Mouse (Mus musculus) Patski (cell line): Measurements from ENCODE around the gene Lrrc8b. TPM values are rescaled to one million over a fixed set of nuclear protein-coding genes. Genes with fewer than 3 reads are reported as not detected.
A peak's percentile ranks its signal among the peaks of the same experiment; 100 is the strongest.

Source experiments
- ATAC-seq: fragments of 100-300 bp; one replicate; pipeline ENCODE4 v1.8.0; 2021
- CTCF ChIA-PET: fragments of 350-600 bp; sonication (Branson Sonifier 250); formaldehyde crosslinking; loops from one replicate; lab custom pipeline; 2022; ENCODE audit warnings: inconsistent platforms; lab: Charles Lee
- POLR2A ChIA-PET: fragments of 350-600 bp; sonication (Branson Sonifier 250); formaldehyde crosslinking; loops from one replicate; lab custom pipeline; 2022; ENCODE audit warnings: antibody characterized with exemption, inconsistent platforms; lab: Charles Lee
- DNase-seq: peaks from one replicate; pipeline ENCODE4 v3.0.0-alpha.2; 2011; ENCODE audit warnings: low read depth, low spot score
- H3K27me3 ChIP-seq: fragments of 371-371 bp; one replicate; pipeline ENCODE4 v1.5.1; 2021
- CTCF ChIP-seq: fragments of 100-300 bp; IDR thresholded peaks from one replicate; pipeline ENCODE4 v1.5.1; 2021
- in situ Hi-C: fragments of 300-500 bp; cut with MboI; formaldehyde crosslinking; loops from 3 replicates; pipeline ENCODE4 v1.11.1; 2018; ENCODE audit warnings: low pct_unique_long_range_greater_than_20kb, mixed read lengths
- polyA plus RNA-seq: library from polyadenylated mRNA; unstranded; gene quantifications from one replicate; pipeline ENCODE4 v1.2.3, GENCODE M21; 2021

The Lrrc8b gene
- polyA plus RNA-seq, 1 experiment from 2014 or later, result 9.9 TPM

- in situ Hi-C loops, result loop anchor here (5.0 kb wide), 1 partner anchor 86 kb away; no protein-coding TSS in a partner anchor
- no peak for ATAC-seq
- no peak for TF ChIP-seq CTCF
- no peaks in the 10 kb centered on the region for H3K27me3 ChIP-seq
- ChIA-PET CTCF (interaction anchor here (0.9 to 7.8 kb wide), 8 partner anchors 8 to 161 kb away, joined by 3 to 56 read pairs (median 3); no protein-coding TSS in a partner anchor), POLR2A (interaction anchor here (1.2 kb wide), 1 partner anchor 9 kb away, joined by 3 read pairs; no protein-coding TSS in a partner anchor)
- DNase-seq, result no peak
Measured at GRCm38 (mm10) chr5:105493377-105493776, 77.8 kb downstream of the Lrrc8b start.

- no peak for ATAC-seq
- ChIA-PET POLR2A (interaction anchor here (1.2 kb wide), 1 partner anchor 8 kb away, joined by 3 read pairs; no protein-coding TSS in a partner anchor), CTCF (interaction anchor here (0.9 to 7.8 kb wide), 6 partner anchors 12 to 160 kb away, joined by 3 to 56 read pairs (median 4); no protein-coding TSS in a partner anchor)
- DNase-seq, result no peak
- no peaks in the 10 kb centered on the region for H3K27me3 ChIP-seq
- TF ChIP-seq CTCF, result no peak
- in situ Hi-C loops, result loop anchor here (5.0 kb wide), 1 partner anchor 87 kb away; no protein-coding TSS in a partner anchor
Measured at GRCm38 (mm10) chr5:105494246-105494917, 78.8 kb downstream of the Lrrc8b start.

GRCm38 (mm10) chr5:105494918-105495901, 79.6 kb downstream of the Lrrc8b start:
- TF ChIP-seq CTCF, result peak; percentile 66
- POLR2A ChIA-PET, result interaction anchor here (0.8 to 1.2 kb wide), 2 partner anchors 84 to 159 kb away, joined by 3 to 6 read pairs; no protein-coding TSS in a partner anchor
- in situ Hi-C loops, result loop anchor here (5.0 kb wide), 3 partner anchors 88 to 382 kb away; partner anchors contain the start of gene Zfp326
- DNase-seq (no peak), ATAC-seq (peak; percentile 78)
- H3K27me3 ChIP-seq, result no peaks in the 10 kb centered on the region
- CTCF ChIA-PET, result interaction anchor here (1.1 to 7.8 kb wide), 4 partner anchors 21 to 159 kb away, joined by 4 to 56 read pairs (median 14); no protein-coding TSS in a partner anchor

GRCm38 (mm10) chr5:105496133-105496532, 80.6 kb downstream of the Lrrc8b start:
- ChIA-PET POLR2A (interaction anchor here (1.2 kb wide), 1 partner anchor 158 kb away, joined by 3 read pairs; no protein-coding TSS in a partner anchor), CTCF (interaction anchor here (1.5 to 7.8 kb wide), 3 partner anchors 20 to 158 kb away, joined by 4 to 56 read pairs (median 25); no protein-coding TSS in a partner anchor)
- ATAC-seq, result no peak
- DNase-seq, result no peak
- no peak for TF ChIP-seq CTCF
- in situ Hi-C loops, result loop anchor here (5.0 kb wide), 2 partner anchors 306 to 381 kb away; partner anchors contain the start of gene Zfp326
- H3K27me3 ChIP-seq, result no peaks in the 10 kb centered on the region

GRCm38 (mm10) chr5:105496586-105496985, 81.0 kb downstream of the Lrrc8b start:
- DNase-seq (no peak), ATAC-seq (no peak)
- POLR2A ChIA-PET, result interaction anchor here (1.2 kb wide), 1 partner anchor 158 kb away, joined by 3 read pairs; no protein-coding TSS in a partner anchor
- TF ChIP-seq CTCF, result no peak
- no peaks in the 10 kb centered on the region for H3K27me3 ChIP-seq
- CTCF ChIA-PET, result interaction anchor here (0.7 to 3.7 kb wide), 3 partner anchors 11 to 158 kb away, joined by 4 to 25 read pairs (median 4); no protein-coding TSS in a partner anchor
- in situ Hi-C loops, result loop anchor here (5.0 kb wide), 2 partner anchors 306 to 381 kb away; partner anchors contain the start of gene Zfp326

GRCm38 (mm10) chr5:105498429-105499000, 82.9 kb downstream of the Lrrc8b start:
- in situ Hi-C loops, result loop anchor here (5.0 kb wide), 2 partner anchors 304 to 379 kb away; partner anchors contain the start of gene Zfp326
- ATAC-seq (no peak), DNase-seq (no peak)
- ChIA-PET CTCF (interaction anchor here (1.5 kb wide), 1 partner anchor 21 kb away, joined by 3 read pairs; the partner anchor contains the start of gene Lrrc8c), POLR2A (no interaction called here)
- no peak for TF ChIP-seq CTCF
- H3K27me3 ChIP-seq, result no peaks in the 10 kb centered on the region

GRCm38 (mm10) chr5:105499396-105499795, 83.8 kb downstream of the Lrrc8b start:
- in situ Hi-C loops, result loop anchor here (5.0 kb wide), 2 partner anchors 303 to 378 kb away; partner anchors contain the start of gene Zfp326
- ATAC-seq (no peak), DNase-seq (no peak)
- H3K27me3 ChIP-seq, result no peaks in the 10 kb centered on the region
- ChIA-PET CTCF (interaction anchor here (2.4 kb wide), 1 partner anchor 94 kb away, joined by 7 read pairs; no protein-coding TSS in a partner anchor), POLR2A (no interaction called here)
- TF ChIP-seq CTCF, result no peak

GRCm38 (mm10) chr5:105500132-105501121, 84.9 kb downstream of the Lrrc8b start:
- DNase-seq (peak; percentile 99), ATAC-seq (peak; percentile 85)
- in situ Hi-C loops, result no loop called here
- POLR2A ChIA-PET, result interaction anchor here (1.0 kb wide), 1 partner anchor 18 kb away, joined by 3 read pairs; no protein-coding TSS in a partner anchor
- CTCF ChIA-PET, result interaction anchor here (0.7 to 2.4 kb wide), 7 partner anchors 17 to 154 kb away, joined by 3 to 7 read pairs (median 4); no protein-coding TSS in a partner anchor
- TF ChIP-seq CTCF, result peak; percentile 70
- no peaks in the 10 kb centered on the region for H3K27me3 ChIP-seq
